Mouse (Mus musculus) cerebellum, adult 11 months (tissue): ENCODE measurements at regions not wholly inside any gene's neighbourhood (a gene's known extent, or its start where the extent isn't known, plus 50 kb on each side); places are given as distances from the start of the nearest gene placed in this dataset.

Source experiments
- DNase-seq: peaks from one replicate; pipeline ENCODE4 v3.0.0; 2022

DNA sequence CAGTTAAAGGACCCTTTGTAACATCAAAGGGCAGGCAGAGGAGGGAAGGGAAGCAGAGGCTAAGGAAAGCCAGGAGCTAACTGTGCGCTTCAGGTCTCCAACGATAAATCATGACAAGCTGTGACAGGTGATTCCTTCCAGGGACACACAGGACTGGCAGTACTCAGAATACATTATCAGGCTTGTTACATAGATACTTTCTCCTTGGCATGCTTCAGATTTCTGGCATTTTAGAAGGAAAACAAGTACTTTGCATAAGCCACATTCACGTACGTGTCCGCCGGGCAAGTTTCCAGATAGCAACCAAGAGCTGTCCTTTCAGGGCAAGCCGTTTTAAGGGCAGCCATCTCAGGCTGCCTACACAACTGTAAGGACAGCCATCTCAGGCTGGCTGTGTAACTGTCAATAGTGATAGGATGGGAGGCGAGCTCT lies 56.9 kb upstream of the Tgm3 start:
- DNase-seq, result no peak

- DNase-seq, result no peak
Measured at GRCm38 (mm10) chr2:129958120-129958519, 54.0 kb upstream of the Tgm3 start.

GRCm38 (mm10) chr2:129960364-129960763 lies 51.8 kb upstream of the Tgm3 start:
- DNase-seq, result no peak

DNA sequence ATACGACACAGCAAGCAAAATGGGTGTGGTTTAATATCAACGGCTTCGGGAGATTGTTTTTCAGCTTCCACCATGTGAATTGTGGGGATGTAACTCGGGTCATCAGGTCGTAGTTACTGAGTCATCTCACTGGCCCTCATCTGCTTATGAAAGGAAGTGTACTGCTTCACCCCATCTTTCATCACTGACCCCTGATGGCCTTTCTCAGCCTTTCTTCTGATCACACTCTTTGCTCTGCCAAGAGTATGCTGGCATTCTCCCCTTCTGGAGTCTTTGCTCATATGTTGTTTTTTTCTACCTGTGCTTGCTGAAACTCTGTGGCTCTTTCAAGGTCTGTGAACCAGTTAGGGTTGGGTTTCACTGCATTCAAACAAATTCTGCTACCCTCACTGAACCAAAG lies 50.6 kb upstream of the Tgm3 start:
- no peak for DNase-seq
